Mouse (Mus musculus) left cerebral cortex, adult 8-10 months (tissue): ENCODE data around the gene Map7d2. TPM values are rescaled to one million over a fixed set of nuclear protein-coding genes. Genes with fewer than 3 reads are reported as not detected.
A peak's percentile ranks its signal among the peaks of the same experiment; 100 is the strongest.

Experiments used
- DNase-seq, 2 experiments: peaks; one replicate each; pipeline ENCODE4 v3.0.0; 2022; ENCODE audit warnings: low spot score in 2 of 2
- total RNA-seq, 4 experiments: library from RNA; stranded (reverse); gene quantifications; 2 replicates each; pipeline ENCODE4 v1.2.4; 2022

Map7d2 gene
- total RNA-seq, 4 experiments from 2014 or later, result 103 to 131 (median 112) TPM

DNA sequence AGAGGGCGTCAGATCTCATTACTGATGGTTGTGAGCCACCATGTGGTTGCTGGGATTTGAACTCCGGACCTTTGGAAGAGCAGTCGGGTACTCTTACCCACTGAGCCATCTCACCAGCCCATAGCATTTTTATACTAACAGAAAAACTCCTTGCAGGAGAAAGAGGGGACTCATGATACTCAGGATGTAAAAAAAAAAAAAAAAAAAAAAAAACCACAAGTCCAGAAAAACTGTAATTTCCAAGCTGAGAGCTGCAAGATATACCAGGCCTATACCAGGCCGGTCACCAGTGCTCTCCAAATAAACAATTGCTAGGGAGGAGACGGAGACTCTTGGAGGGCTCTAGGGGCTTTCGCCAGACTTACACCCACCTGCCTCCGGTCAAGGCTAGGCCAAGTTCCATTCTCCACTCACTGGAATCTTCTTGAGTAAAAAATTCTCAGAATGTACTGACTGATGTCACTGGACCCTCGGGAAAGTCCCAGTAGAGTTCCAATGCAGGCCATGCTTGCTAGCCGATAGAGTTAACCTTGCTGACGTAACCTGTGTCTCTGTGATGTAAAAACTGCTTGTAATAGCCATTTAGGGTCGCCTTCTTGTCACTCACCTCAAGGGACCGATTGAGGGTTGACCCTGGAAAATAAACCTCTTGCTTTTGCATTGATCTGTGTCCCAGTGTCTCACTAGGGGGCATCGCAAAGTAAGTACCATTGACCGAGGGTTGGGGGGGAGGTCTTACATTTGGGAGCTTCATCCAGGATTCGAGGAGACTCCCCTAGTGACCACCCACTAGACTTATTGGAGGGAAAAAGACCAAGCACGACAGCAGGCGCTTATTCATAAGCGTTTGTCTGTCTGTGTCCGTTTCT, 95.7 kb downstream of the Map7d2 start:
- DNase-seq, result no peak

DNA sequence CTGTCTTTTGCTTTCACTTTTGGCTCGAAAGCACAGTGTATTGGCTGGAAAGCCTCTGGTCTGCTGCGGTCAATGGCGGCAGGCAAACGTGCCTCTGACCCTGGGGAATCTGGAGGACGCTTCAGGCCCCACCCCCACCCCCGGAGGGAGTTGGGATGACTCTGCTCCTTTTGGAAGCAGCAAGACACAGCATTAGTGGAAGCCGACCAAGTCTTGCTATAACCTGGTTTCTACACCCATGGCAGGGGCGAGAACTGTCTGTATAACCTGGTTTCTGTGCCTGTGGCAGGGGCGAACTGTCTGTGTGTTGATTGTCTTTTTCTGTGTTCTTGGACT, 96.3 kb downstream of the Map7d2 start:
- DNase-seq, result no peak

DNA sequence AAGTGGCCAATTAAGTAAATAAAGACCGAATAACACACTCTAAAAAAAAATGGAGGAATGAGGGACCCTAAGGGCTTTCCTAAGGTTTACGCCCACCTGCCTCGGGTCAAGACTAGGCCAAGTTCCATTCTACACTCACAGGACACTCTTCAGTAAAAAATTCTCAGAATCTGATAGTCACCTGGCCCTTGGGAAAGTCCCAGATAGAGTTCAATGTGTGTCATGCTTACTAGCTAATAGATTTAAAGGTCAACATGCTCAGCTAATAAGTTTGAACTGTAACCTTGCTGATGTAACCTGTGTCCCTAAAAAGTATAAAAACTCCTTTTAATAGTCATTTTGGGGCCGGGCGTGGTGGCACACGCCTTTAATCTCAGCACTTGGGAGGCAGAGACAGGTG, 101.2 kb downstream of the Map7d2 start:
- no peak for DNase-seq

DNA sequence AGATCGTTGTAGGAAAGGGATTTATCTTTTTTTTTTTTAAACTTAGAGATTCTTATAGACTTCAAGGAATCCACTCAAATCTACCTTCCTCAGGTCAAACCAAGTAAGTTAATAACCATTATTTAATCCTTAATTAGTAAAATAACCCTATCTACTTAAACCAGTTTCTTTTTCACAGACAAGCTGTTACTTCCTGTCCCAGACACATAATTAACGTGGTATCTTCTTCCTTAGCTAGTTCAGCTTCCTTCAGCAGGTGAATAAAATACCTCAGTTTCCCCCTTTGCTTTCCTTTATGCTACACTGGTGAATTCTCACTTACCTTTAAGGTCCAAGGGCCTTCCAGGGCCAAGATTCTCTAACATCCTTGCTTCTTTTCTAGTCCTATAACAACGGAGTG, 107.4 kb downstream of the Map7d2 start:
- DNase-seq, result no peak

DNA sequence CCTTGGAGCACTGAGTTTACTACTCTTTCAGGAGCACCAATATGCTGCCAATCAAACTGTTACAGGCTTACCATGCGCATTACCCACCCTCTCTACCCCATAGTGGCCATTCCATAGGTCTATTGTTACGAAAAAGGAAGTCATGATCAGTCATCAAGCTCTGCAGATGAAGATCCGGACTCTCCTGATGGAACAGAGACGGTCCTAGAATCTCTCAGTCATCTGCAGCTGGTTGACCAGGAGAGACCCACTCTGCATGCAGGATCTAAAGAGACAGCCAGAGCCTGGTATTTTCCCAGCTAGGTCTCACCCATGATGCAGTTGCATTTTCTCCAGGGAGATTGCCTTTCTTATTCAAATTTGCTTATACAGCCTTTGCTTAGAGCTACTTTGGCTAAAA, 108.3 kb downstream of the Map7d2 start:
- DNase-seq, result no peak

DNA sequence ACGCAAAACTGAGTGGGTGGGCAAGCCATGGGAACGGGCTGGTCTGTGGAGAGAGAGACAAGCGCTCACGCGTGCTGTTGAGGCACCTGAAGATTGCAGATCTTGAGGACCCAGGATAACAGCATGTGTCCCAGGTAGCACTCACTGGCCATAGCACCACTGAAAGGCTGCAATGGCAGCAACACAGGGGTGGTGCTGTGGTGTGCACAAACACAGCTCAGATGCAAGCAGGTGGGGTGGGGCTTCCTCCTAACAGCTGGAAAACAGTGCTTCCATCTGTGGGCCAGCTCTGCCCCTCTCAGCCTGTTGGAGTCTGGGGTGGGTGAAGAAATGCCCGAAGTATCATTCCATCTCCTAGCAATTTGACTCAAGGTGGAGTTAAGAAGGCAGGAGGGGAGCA, 112.0 kb downstream of the Map7d2 start, which contains the start of gene Bclaf3:
Bclaf3 (plus strand) TSS at position 301 of the 400 bp plus-strand sequence.
- DNase-seq, result no peak

DNA sequence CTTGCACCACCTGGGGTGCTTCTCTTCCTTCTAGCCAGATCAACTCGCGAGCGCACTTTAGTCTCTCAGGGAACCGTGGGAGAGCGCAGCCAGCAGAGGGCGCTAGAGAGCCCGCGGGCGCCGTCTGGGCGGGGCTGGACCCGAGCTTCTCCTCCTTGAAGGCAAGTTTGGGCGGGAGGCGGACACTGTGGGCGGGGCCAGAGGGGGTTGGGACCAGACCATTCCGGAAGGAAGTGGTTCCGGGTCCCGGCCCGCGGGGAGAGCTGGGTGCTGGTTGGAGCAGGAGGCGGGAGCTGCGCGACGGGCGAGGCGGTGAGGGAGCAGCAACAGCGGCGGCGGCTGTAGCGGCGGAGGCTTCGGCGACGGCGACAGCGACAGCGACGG, 118.0 kb downstream of the Map7d2 start:
- peak; percentile 88 to 94 for DNase-seq

DNA sequence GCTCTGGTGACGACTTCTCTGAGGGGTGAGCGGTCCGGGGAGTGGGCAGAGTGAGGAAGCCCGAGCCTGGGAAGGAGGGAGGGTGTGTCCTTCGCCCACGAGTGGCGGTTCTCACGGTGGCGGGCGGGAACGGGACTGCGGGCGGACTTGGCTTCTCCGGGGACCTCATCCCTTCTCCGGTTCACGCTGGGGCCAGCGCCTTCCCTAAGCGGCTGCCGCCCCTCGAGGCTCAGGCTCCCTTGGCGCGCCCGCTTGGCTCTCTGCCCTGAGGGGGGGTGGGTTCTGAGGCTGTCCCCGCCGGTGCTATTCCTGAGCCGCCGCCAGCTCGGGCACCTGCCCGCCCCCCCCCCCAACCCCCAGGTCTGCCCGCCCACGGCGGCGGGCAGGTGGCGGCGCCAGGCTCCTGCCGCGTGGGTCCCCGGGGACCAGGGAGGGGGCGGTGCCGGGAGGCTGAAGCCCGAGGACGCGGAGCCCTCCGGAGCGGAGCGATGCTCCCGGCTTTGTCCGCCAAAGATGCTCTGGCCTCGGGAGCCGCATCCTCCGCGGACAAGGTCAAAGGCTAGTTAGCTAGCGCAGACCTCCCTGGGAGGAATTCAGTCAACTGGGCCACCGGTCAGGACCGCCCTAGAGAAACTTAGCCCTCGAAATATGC, 118.6 kb downstream of the Map7d2 start:
- DNase-seq, result no peak

DNA sequence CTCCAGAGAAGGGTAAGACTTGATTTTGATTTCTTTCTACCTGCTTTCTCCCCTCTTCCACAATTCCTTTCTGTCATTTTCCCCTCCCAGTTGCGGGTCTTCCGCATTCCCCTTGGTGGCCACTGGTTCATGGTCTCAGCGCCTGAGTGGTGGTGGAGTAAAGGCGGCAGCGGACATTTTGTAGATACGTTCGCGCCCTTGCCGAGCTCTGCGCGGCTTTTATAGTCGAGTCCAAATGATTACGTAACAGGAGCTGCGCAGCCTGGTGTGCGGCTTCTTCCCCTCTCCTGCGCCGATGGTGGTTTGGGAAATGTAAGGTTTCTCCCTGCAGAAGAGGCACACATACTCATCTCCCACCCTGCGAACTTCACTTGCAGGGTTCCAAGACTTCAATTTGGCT, 127.6 kb downstream of the Map7d2 start:
- no peak for DNase-seq

DNA sequence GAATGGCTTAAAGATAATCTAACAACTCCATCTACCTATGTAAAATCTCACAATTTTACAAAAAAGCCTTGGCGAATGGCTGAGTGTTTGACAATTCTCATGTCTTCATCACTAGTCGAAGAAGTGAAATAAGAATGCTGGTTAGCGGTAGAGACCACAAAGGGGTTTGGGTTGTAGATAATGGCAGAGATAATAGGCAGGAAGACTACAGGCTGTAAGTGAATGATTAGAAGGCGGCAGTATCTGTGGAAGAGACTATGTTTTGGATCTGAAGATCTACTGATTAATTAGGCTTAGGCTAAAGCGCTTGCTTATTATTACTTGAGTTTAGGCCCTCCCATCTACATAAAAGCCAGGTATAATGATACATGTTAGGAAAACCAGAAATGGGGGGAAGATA, 132.7 kb downstream of the Map7d2 start:
- no peak for DNase-seq

Other genes with a start within 250 kb of the Map7d2 start
- 10 to 100 TPM; 38.0 to 63.0 (median 51.1) TPM for gene Rps6ka3, start 204.3 kb upstream of the Map7d2 start, total RNA-seq
- gene Eif1ax, start 42.4 kb upstream of the Map7d2 start, total RNA-seq, result 100 to 1,000 TPM; 108 to 137 (median 123) TPM
- 10 to 100 TPM in 1 of 4 experiments, 1 to 10 TPM in 3; 8.5 to 10.5 (median 9.5) TPM for gene Bclaf3, start 112.1 kb downstream of the Map7d2 start, total RNA-seq
- gene Sh3kbp1, start 212.7 kb downstream of the Map7d2 start, total RNA-seq, result 10 to 100 TPM; 56.2 to 61.8 (median 59.0) TPM